Mouse (Mus musculus): ENCODE data around the gene Iffo1. TPM values are rescaled to one million over a fixed set of nuclear protein-coding genes. Genes with fewer than 3 reads are reported as not detected.

Gene Iffo1
- total and polyA plus RNA-seq, 3 experiments, result 3.3 to 7.0 (median 6.7) TPM

GRCm38 (mm10) chr6:125153018-125153389 lies 8.0 kb downstream of the Iffo1 start:
- TF ChIP-seq ZKSCAN1 (IDR thresholded peaks at IDR 0.05; ENCODE audit: borderline replicate concordance, low read depth, low read length) (no peak), ZC3H11A (IDR thresholded peaks at IDR 0.05; ENCODE audit: low read depth, low read length) (no peak), POLR2A (IDR thresholded peaks at IDR 0.05; ENCODE audit: low read depth, low read length) (no peak), ELF1 (IDR thresholded peaks at IDR 0.05; ENCODE audit: low read depth, low read length) (no peak), MEF2A (IDR thresholded peaks at IDR 0.05; ENCODE audit: borderline replicate concordance, low read depth, low read length) (no peak), UBTF (IDR thresholded peaks at IDR 0.05; ENCODE audit: low read depth, low read length) (no peak), ZNF384 (IDR thresholded peaks at IDR 0.05; ENCODE audit: low read depth, low read length) (no peak), USF2 (conservative IDR thresholded peaks at IDR 0.05; ENCODE audit: low read depth, low read length) (no peak), RCOR1 (conservative IDR thresholded peaks at IDR 0.05; ENCODE audit: low read depth, low read length) (no peak), ETS1 (conservative IDR thresholded peaks at IDR 0.05; ENCODE audit: low read depth, low read length) (no peak), POLR2AphosphoS2 (IDR thresholded peaks at IDR 0.05; ENCODE audit: low read depth, low read length) (no peak), ZMIZ1 (IDR thresholded peaks at IDR 0.05; ENCODE audit: low read depth, low read length) (no peak), IRF4 (IDR thresholded peaks at IDR 0.05; ENCODE audit: low read depth, low read length) (no peak), RAD21 (IDR thresholded peaks at IDR 0.05; ENCODE audit: low read depth, low read length) (no peak), MAZ (IDR thresholded peaks at IDR 0.05; ENCODE audit: low read depth, low read length) (no peak), MAFK (IDR thresholded peaks at IDR 0.05; ENCODE audit: insufficient replicate concordance, low read length) (no peak), HCFC1 (IDR thresholded peaks at IDR 0.05; ENCODE audit: low read depth, low read length) (no peak), MYC (IDR thresholded peaks at IDR 0.05; ENCODE audit: low read depth, low read length) (no peak), NELFE (IDR thresholded peaks at IDR 0.05; ENCODE audit: low read depth, low read length) (no peak)
- Histone ChIP-seq H3K27ac (ENCODE audit: insufficient read depth, low read depth) (no peak overlapping the region), H3K9ac (ENCODE audit: insufficient read depth, low read depth) (no peak overlapping the region), H3K36me3 (replicated peaks in 1 of 2; ENCODE audit: control insufficient read depth in 1 of 2, insufficient read depth in 1 of 2, low read length in 1 of 2) (peaks cover 64 to 90% of the 10 kb centered on the region in 2 experiments), H3K4me2 (ENCODE audit: insufficient read depth, low read depth, poor library complexity, severe bottlenecking) (no peak overlapping the region), H3K4me1 (ENCODE audit: control insufficient read depth in 1 of 2, insufficient read depth in 2 of 2) (peaks cover 0 to 10% of the 10 kb centered on the region in 2 experiments; a peak in 1 of 4 replicates), H3K27me3 (replicated peaks) (no peaks in the 10 kb centered on the region), H3K4me3 (replicated peaks in 1 of 3; ENCODE audit: low read depth in 2 of 3, low read length in 2 of 3, poor library complexity in 1 of 3) (no peak overlapping the region), H3K79me2 (replicated peaks; ENCODE audit: control insufficient read depth, extremely low read depth, insufficient read depth, poor library complexity, severe bottlenecking) (no peaks in the 10 kb centered on the region), H3K9me3 (replicated peaks; ENCODE audit: low read length) (no peaks in the 10 kb centered on the region)
- no peak for DNase-seq (ENCODE audit: extremely low read depth)
- in situ Hi-C loops (cut with MboI; ENCODE audit: low pct_ligation_motif_present, low pct_unique_long_range_greater_than_20kb, low sequenced_read_pairs) (no loop called here), dilution Hi-C loops (cut with MboI; ENCODE audit: extremely low pct_ligation_motif_present, extremely low pct_unique_long_range_greater_than_20kb, low sequenced_read_pairs) (no loop called here)

- dilution Hi-C loops (cut with MboI; ENCODE audit: extremely low pct_ligation_motif_present, extremely low pct_unique_long_range_greater_than_20kb, low sequenced_read_pairs), result no loop called here
- no peak overlapping the region for H3K4me3 ChIP-seq (replicated peaks in 1 of 3; ENCODE audit: low read depth in 2 of 3, low read length in 2 of 3, poor library complexity in 1 of 3)
Observed at GRCm38 (mm10) chr6:125153682-125154081, 8.6 kb downstream of the Iffo1 start.

More at GRCm38 (mm10) chr6:125153682-125154081, 8.6 kb downstream of the Iffo1 start:
- TF ChIP-seq GABPA (IDR thresholded peaks at IDR 0.05; ENCODE audit: insufficient replicate concordance, low read depth, low read length) (no peak), RCOR1 (conservative IDR thresholded peaks at IDR 0.05; ENCODE audit: low read depth, low read length) (no peak), TBP (conservative IDR thresholded peaks at IDR 0.05; ENCODE audit: low read depth, low read length) (no peak)
- H3K79me2 ChIP-seq (replicated peaks; ENCODE audit: control insufficient read depth, extremely low read depth, insufficient read depth, poor library complexity, severe bottlenecking), result no peaks in the 10 kb centered on the region
- DNase-seq (ENCODE audit: extremely low read depth), result no peak
- no peak overlapping the region for H3K4me2 ChIP-seq (ENCODE audit: insufficient read depth, low read depth, poor library complexity, severe bottlenecking)
- H3K36me3 ChIP-seq (replicated peaks in 1 of 2; ENCODE audit: control insufficient read depth in 1 of 2, insufficient read depth in 1 of 2, low read length in 1 of 2), result peaks cover 63 to 87% of the 10 kb centered on the region in 2 experiments
- no peaks in the 10 kb centered on the region for H3K9me3 ChIP-seq (replicated peaks; ENCODE audit: low read length)
- no peaks in the 10 kb centered on the region for H3K27me3 ChIP-seq (replicated peaks)
- in situ Hi-C loops (cut with MboI; ENCODE audit: low pct_ligation_motif_present, low pct_unique_long_range_greater_than_20kb, low sequenced_read_pairs), result no loop called here
- no peak overlapping the region for H3K27ac ChIP-seq (ENCODE audit: insufficient read depth, low read depth)
- H3K4me1 ChIP-seq (ENCODE audit: control insufficient read depth in 1 of 2, insufficient read depth in 2 of 2), result peaks cover 0 to 3% of the 10 kb centered on the region in 2 experiments; a peak in 1 of 4 replicates
- H3K9ac ChIP-seq (ENCODE audit: insufficient read depth, low read depth), result no peak overlapping the region
